Mouse (Mus musculus) CH12.LX (cell line): ENCODE measurements around the gene Rasip1. TPM values are rescaled to one million over a fixed set of nuclear protein-coding genes. Genes with fewer than 3 reads are reported as not detected.

Experiments used
- DNase-seq: peaks from one replicate; pipeline ENCODE4 v3.0.0-alpha.2; 2013; ENCODE audit errors: extremely low read depth
- H3K27ac ChIP-seq: 2 replicates; pipeline ENCODE4 v1.5.1; 2012; ENCODE audit warnings: low read depth, mild to moderate bottlenecking, control low read depth, moderate library complexity; ENCODE audit not compliant: insufficient read depth
- H3K27me3 ChIP-seq: replicated peaks from 2 replicates; pipeline ENCODE3; 2012; ENCODE audit warnings: inconsistent platforms
- H3K36me3 ChIP-seq, 2 experiments: replicated peaks in 1 of 2; 2 replicates each; pipeline versions ENCODE3 to v1.6.1; 2012; ENCODE audit warnings: inconsistent platforms in 1 of 2, low read length in 1 of 2, mild to moderate bottlenecking in 1 of 2, mixed read lengths in 1 of 2, moderate library complexity in 1 of 2; ENCODE audit not compliant: control insufficient read depth in 1 of 2, insufficient read depth in 1 of 2
- H3K4me1 ChIP-seq, 2 experiments: 2 replicates each; pipeline ENCODE4 v1.6.1; 2012; ENCODE audit warnings: inconsistent platforms in 1 of 2, moderate library complexity in 1 of 2; ENCODE audit not compliant: insufficient read depth in 2 of 2, control insufficient read depth in 1 of 2
- H3K4me2 ChIP-seq: 2 replicates; pipeline ENCODE4 v1.6.1; 2012; ENCODE audit warnings: low read depth, mild to moderate bottlenecking, control low read depth; ENCODE audit not compliant: poor library complexity, insufficient read depth, severe bottlenecking
- H3K4me3 ChIP-seq, 3 experiments: fragments of 150-350 bp in 1 of 3; sonication (generic) in 1 of 3; replicated peaks in 1 of 3; 2 replicates each; pipeline versions ENCODE3 to v1.5.1; 2011 to 2012; ENCODE audit warnings: low read depth in 2 of 3, low read length in 2 of 3, mild to moderate bottlenecking in 2 of 3, moderate library complexity in 2 of 3, control low read depth in 1 of 3, improper control_type of control experiment in 1 of 3, inconsistent platforms in 1 of 3, mixed read lengths in 1 of 3; ENCODE audit not compliant: poor library complexity in 1 of 3
- H3K79me2 ChIP-seq: replicated peaks from 2 replicates; pipeline ENCODE4 v1.6.1; 2012; ENCODE audit warnings: mild to moderate bottlenecking, moderate library complexity; ENCODE audit not compliant: control insufficient read depth, poor library complexity, insufficient read depth, severe bottlenecking; ENCODE audit errors: extremely low read depth
- H3K9ac ChIP-seq: 2 replicates; pipeline ENCODE4 v1.6.1; 2012; ENCODE audit warnings: low read depth, mild to moderate bottlenecking, control low read depth, moderate library complexity; ENCODE audit not compliant: insufficient read depth
- H3K9me3 ChIP-seq: replicated peaks from 2 replicates; pipeline ENCODE3; 2012; ENCODE audit warnings: low read length, inconsistent platforms, mixed read lengths
- BHLHE40 ChIP-seq: IDR thresholded peaks from 2 replicates; pipeline ENCODE4 v1.6.1; 2011; ENCODE audit warnings: mild to moderate bottlenecking, low read depth, low read length, improper control_type of control experiment
- CHD2 ChIP-seq: IDR thresholded peaks from 2 replicates; pipeline ENCODE4 v1.6.1; 2011; ENCODE audit warnings: low read length, improper control_type of control experiment
- ETS1 ChIP-seq: conservative IDR thresholded peaks from 2 replicates; pipeline ENCODE4 v1.6.1; 2012; ENCODE audit warnings: low read depth, mild to moderate bottlenecking, inconsistent platforms, low read length, improper control_type of control experiment, moderate library complexity
- HCFC1 ChIP-seq: IDR thresholded peaks from 2 replicates; pipeline ENCODE4 v1.6.1; 2012; ENCODE audit warnings: low read depth, mild to moderate bottlenecking, inconsistent platforms, low read length, improper control_type of control experiment
- IRF4 ChIP-seq: IDR thresholded peaks from 2 replicates; pipeline ENCODE4 v1.6.1; 2014; ENCODE audit warnings: low read depth, mild to moderate bottlenecking, inconsistent platforms, low read length, improper control_type of control experiment
- KAT2A ChIP-seq: IDR thresholded peaks from 2 replicates; pipeline ENCODE4 v1.6.1; 2012; ENCODE audit warnings: low read length, improper control_type of control experiment, inconsistent platforms; ENCODE audit not compliant: insufficient replicate concordance
- MAFK ChIP-seq: IDR thresholded peaks from 2 replicates; pipeline ENCODE4 v1.6.1; 2011; ENCODE audit warnings: low read length, improper control_type of control experiment; ENCODE audit not compliant: insufficient replicate concordance
- MAX ChIP-seq: IDR thresholded peaks from 2 replicates; pipeline ENCODE4 v1.6.1; 2011; ENCODE audit warnings: low read length, improper control_type of control experiment
- MYC ChIP-seq: IDR thresholded peaks from 2 replicates; pipeline ENCODE4 v1.6.1; 2011; ENCODE audit warnings: low read depth, mild to moderate bottlenecking, improper control_type of control experiment, low read length
- NELFE ChIP-seq: IDR thresholded peaks from 2 replicates; pipeline ENCODE4 v1.6.1; 2011; ENCODE audit warnings: low read depth, low read length, improper control_type of control experiment
- PAX5 ChIP-seq: IDR thresholded peaks from 2 replicates; pipeline ENCODE4 v1.6.1; 2012; ENCODE audit warnings: low read length, inconsistent platforms, mixed read lengths
- RAD21 ChIP-seq: IDR thresholded peaks from 2 replicates; pipeline ENCODE4 v1.6.1; 2011; ENCODE audit warnings: low read depth, mild to moderate bottlenecking, low read length, improper control_type of control experiment, moderate library complexity
- SIN3A ChIP-seq: IDR thresholded peaks from 2 replicates; pipeline ENCODE4 v1.6.1; 2012; ENCODE audit warnings: low read length, improper control_type of control experiment, inconsistent platforms
- TBP ChIP-seq: conservative IDR thresholded peaks from 2 replicates; pipeline ENCODE4 v1.6.1; 2011; ENCODE audit warnings: low read depth, low read length, improper control_type of control experiment
- TCF12 ChIP-seq: IDR thresholded peaks from 2 replicates; pipeline ENCODE4 v1.6.1; 2014; ENCODE audit warnings: low read depth, mild to moderate bottlenecking, inconsistent platforms, low read length, improper control_type of control experiment
- USF2 ChIP-seq: conservative IDR thresholded peaks from 2 replicates; pipeline ENCODE4 v1.6.1; 2011; ENCODE audit warnings: low read depth, low read length, improper control_type of control experiment
- dilution Hi-C: fragments of 300-500 bp; cut with MboI; formaldehyde crosslinking; loops from 2 replicates; pipeline ENCODE4 v1.14.3; 2020; ENCODE audit warnings: low sequenced_read_pairs; ENCODE audit not compliant: extremely low pct_unique_long_range_greater_than_20kb, extremely low pct_ligation_motif_present
- in situ Hi-C: fragments of 300-500 bp; cut with MboI; formaldehyde crosslinking; loops from 3 replicates; pipeline ENCODE4 v1.14.3; 2019; ENCODE audit warnings: low sequenced_read_pairs, low pct_ligation_motif_present, low pct_unique_long_range_greater_than_20kb, mixed read lengths
- polyA plus RNA-seq: library from polyadenylated mRNA; unstranded; fragments of >175 nt; gene quantifications from 2 replicates; pipeline ENCODE4 v1.2.1, GENCODE M21; 2012; ENCODE audit warnings: low read depth; ENCODE audit not compliant: insufficient read length
- total RNA-seq, 2 experiments: library from RNA; depleted of rRNA; stranded (reverse); fragments of 300-350 nt in 1 of 2; fragments of >200 nt in 1 of 2; gene quantifications; 2 replicates each; pipeline ENCODE4 v1.2.3; 2012 to 2014

The Rasip1 gene
- total and polyA plus RNA-seq, 3 experiments, result 0.46 to 2.9 (median 0.77) TPM

DNA sequence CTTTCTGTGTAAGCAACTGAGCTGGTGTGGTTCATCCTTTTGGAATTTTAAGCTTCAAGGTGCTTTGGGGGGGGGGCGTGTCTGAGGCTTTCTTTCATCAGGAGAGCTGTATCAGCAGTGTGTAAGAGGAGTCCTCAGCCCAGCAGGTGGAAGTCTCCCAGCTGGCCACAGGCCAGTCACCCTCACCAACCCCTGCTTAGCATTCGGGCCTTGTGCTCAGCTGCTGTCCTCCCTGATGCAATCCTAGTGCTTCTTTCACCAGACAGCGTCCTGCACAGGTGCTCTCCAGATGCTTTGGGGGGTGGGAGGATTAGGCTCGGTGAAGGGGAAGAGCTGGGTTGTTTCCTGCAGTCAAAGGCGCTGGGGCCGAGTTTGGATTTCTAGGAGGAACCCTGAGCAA lies 11.0 kb upstream of the Rasip1 start:
- TF ChIP-seq TBP, result 0 out of 2 replicates have a peak, but pooled peaks have one; percentile 40
- TF ChIP-seq NELFE, result 0 out of 2 replicates have a peak, but pooled peaks have one; percentile 14
- TF ChIP-seq ETS1, result peak; percentile 84
- TF ChIP-seq USF2, result no peak
- TF ChIP-seq TCF12, result peak; percentile 95
- TF ChIP-seq BHLHE40, result peak; percentile 65; the same call in 1 of the 2 replicates
- 0 out of 2 replicates have a peak, but pooled peaks have one; percentile 31 for TF ChIP-seq HCFC1
- TF ChIP-seq KAT2A, result peak; percentile 39; the same call in 1 of the 2 replicates
- TF ChIP-seq MAFK, result no peak
- TF ChIP-seq RAD21, result no peak; the same call in 1 of the 2 replicates
- peak; percentile 61 for TF ChIP-seq SIN3A
- TF ChIP-seq MAX, result peak; percentile 59; the same call in 1 of the 2 replicates
- TF ChIP-seq CHD2, result no peak
- TF ChIP-seq PAX5, result no peak
- peak; percentile 90; the same call in 1 of the 2 replicates for TF ChIP-seq MYC

DNA sequence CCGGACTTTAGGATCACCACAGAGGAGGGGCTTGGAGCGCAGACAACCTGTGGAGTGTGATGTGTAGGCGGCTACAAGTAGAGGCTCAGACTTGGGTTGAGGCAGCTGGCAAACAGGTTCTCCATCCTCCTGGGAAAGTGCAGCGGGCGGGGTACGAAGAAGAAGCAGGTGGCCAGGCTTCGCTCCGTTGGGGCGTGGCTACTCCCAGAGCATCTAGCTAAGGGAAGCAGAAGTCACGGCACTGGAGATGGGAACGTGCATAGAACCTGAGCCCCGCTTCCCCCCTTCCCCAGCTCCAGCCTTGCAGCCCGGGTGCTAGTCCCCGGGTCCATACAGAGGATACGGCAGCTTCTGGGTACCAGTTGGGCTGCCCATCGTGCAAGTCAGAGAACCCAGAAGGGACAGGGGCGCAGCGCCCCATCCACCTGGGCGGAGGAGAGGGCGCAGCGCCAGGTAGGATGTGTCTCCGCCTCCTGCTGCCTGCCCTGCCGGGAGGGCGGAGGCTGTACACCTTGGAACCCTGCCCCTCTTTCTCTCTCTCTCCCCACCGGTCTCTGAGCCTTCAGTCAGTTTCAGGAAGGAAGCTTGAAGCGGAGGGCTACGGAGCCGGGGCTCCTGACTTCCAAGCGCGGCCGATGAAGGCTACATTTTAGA lies 10.1 kb upstream of the Rasip1 start, which contains the start of gene Fut1:
Gene Fut1, plus strand, starts transcription at position 248 of the 654 bp plus-strand sequence.
- Histone ChIP-seq H3K36me3 (peaks cover 0 to 16% of the 10 kb centered on the region in 2 experiments), H3K79me2 (no peaks in the 10 kb centered on the region), H3K9me3 (peaks cover 4% of the 10 kb centered on the region), H3K27ac (peak within 1 kb of the TSS; percentile 65), H3K4me3 (peak within 1 kb of the TSS in 2 of 3 experiments; percentile 44 to 52), H3K9ac (peak within 1 kb of the TSS; percentile 62; the same call in 1 of the 2 replicates)
- dilution Hi-C loops, result no loop called here
- TF ChIP-seq TCF12 (peak; percentile 33; the same call in 1 of the 2 replicates), IRF4 (0 out of 2 replicates have a peak, but pooled peaks have one; percentile 5), MAFK (no peak)
- TF ChIP-seq, all 38 proteins: peak for 2
- in situ Hi-C loops, result no loop called here
- H3K4me2 ChIP-seq, result peak within 1 kb of the TSS; percentile 64
- peaks cover 33 to 73% of the 10 kb centered on the region in 2 experiments for H3K4me1 ChIP-seq
- DNase-seq, result no peak
- no peaks in the 10 kb centered on the region for H3K27me3 ChIP-seq

More for the DNA sequence above, 11.0 kb upstream of the Rasip1 start:
- peak overlapping the region in 1 of 3 experiments; percentile 50 for H3K4me3 ChIP-seq
- H3K9ac ChIP-seq, result peak overlapping the region; percentile 62; the same call in 1 of the 2 replicates
- peaks cover 33 to 70% of the 10 kb centered on the region in 2 experiments for H3K4me1 ChIP-seq
- in situ Hi-C loops, result no loop called here
- no peaks in the 10 kb centered on the region for H3K9me3 ChIP-seq
- dilution Hi-C loops, result no loop called here
- H3K27ac ChIP-seq, result peak overlapping the region; percentile 65; the same call in 1 of the 2 replicates
- no peaks in the 10 kb centered on the region for H3K79me2 ChIP-seq
- peak overlapping the region; percentile 26 for H3K4me2 ChIP-seq
- H3K36me3 ChIP-seq, result peaks cover 0 to 14% of the 10 kb centered on the region in 2 experiments
- DNase-seq, result peak; percentile 91
- H3K27me3 ChIP-seq, result no peaks in the 10 kb centered on the region
